Mouse (Mus musculus) lung, postnatal 0 days (tissue): ENCODE results near the gene P4hb.

Source experiments
- CTCF ChIP-seq: IDR thresholded peaks from 2 replicates; pipeline ENCODE4 v1.5.1; 2016; ENCODE audit warnings: antibody characterized with exemption, mild to moderate bottlenecking
- EP300 ChIP-seq: IDR thresholded peaks from 2 replicates; pipeline ENCODE4 v1.6.1; 2016; ENCODE audit warnings: antibody characterized with exemption, mild to moderate bottlenecking, control low read depth

DNA sequence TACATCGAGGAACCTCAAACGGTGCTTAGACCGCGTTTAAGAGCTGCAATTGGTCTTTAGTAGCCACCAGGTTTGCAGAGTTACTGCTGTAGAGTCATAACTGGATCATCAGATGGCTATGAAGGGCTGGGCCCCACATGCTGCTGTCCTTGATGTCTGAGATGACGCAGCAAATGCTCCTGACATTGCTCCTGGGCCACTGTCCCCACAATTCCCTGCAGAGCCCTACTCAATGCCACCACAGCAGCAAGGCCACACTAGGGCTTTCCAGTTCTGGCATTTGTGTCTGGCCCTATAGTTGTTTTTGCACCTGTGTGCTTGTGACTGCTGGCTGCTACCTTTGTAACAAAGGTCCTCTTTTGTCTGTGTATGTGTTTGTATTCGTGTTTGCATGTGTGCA lies 49.8 kb upstream of the P4hb start:
- TF ChIP-seq CTCF = no peak
- TF ChIP-seq EP300 = no peak
